Mouse (Mus musculus): ENCODE results near the gene Fam32a. TPM values are rescaled to one million over a fixed set of nuclear protein-coding genes. Genes with fewer than 3 reads are reported as not detected.

Fam32a gene
- polyA plus RNA-seq, 1 experiment from 2014 or later = 28.4 TPM

DNA sequence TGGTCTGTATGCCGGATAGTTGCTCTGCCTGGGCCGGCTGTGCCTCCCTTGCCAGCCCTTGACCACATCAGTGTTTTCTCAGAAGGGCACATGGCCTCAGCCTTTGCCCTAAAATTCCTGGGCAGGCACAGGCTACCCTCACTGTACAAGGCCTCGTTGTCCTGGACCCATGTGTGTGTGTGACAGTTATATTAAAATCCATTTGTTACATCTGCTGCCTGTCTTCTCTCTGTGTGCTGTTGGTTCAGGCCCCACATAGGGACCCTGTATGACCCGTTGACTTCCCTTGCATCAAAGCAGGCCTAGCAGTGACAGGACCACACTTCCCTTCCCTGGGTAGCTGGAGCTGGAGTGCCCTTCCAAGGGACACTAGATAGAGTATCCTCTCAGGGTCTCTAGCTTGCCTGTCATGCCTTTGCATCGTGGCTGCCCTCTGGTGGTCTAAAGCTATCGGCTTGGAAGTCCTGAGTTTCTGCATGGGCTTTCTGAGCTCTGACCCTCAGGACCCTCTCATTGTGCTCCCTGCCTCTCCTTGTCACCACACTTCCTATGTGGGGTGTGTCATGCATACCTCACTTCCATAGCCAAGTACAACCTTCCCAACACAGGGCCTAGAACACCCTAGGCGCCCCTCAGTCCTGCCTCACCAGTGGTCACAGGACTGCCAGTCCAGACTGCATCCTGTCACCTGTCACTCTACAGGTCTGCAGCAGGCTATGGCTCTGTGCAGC is 37.8 kb downstream of the Fam32a start:
- Histone ChIP-seq H3K4me2 (ENCODE audit: low read depth, low read length) (no peak overlapping the region), H3K4me3 (ENCODE audit: low read depth, low read length) (no peak overlapping the region)

DNA sequence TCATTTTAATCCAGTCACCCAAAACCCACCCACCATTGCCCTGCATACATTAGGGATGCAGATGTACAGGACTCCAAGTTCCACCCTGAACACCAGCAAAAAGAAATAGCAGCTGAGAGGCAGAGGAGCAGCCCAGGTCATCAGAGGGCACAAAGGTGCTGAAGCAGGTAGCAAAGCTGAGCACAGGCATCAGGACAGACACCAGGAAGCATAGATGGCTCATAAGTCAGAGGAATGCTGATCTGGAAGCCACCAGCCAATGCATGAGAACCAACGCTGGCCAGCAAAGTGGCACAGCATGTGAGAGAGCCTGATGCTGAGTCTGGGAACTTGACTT is 38.3 kb downstream of the Fam32a start:
- Histone ChIP-seq H3K27ac (ENCODE audit: low read depth) (no peak overlapping the region), H3K4me3 (ENCODE audit: low read depth, low read length) (no peak overlapping the region), H3K4me2 (ENCODE audit: low read depth, low read length) (no peak overlapping the region), H3K9me3 (ENCODE audit: low read length) (no peaks in the 10 kb centered on the region), H3K36me3 (replicated peaks; ENCODE audit: insufficient read depth, low read length) (peaks cover 8% of the 10 kb centered on the region), H3K4me1 (ENCODE audit: insufficient read depth) (no peaks in the 10 kb centered on the region; the same call in 1 of the 2 replicates), H3K9ac (replicated peaks) (no peak overlapping the region), H3K27me3 (ENCODE audit: insufficient read depth, low read length) (no peaks in the 10 kb centered on the region)
- no peak for DNase-seq
- no peak for ATAC-seq
- 89% methylated on average over 1 of the region's 1 CpGs for WGBS (ENCODE audit: insufficient replicate concordance)
- TF ChIP-seq EP300 (IDR thresholded peaks at IDR 0.05; ENCODE audit: low read depth) (no peak), CTCF (IDR thresholded peaks at IDR 0.05; ENCODE audit: low read depth) (no peak)

More for the DNA sequence above, 37.8 kb downstream of the Fam32a start:
- Histone ChIP-seq H3K9ac (replicated peaks) (no peak overlapping the region), H3K36me3 (replicated peaks; ENCODE audit: insufficient read depth, low read length) (peaks cover 13% of the 10 kb centered on the region), H3K4me1 (ENCODE audit: insufficient read depth) (no peaks in the 10 kb centered on the region; the same call in 1 of the 2 replicates), H3K27me3 (ENCODE audit: insufficient read depth, low read length) (no peaks in the 10 kb centered on the region), H3K27ac (ENCODE audit: low read depth) (no peak overlapping the region), H3K9me3 (ENCODE audit: low read length) (no peaks in the 10 kb centered on the region)
- DNase-seq (peak; percentile 57), ATAC-seq (no peak)
- WGBS (ENCODE audit: insufficient replicate concordance) = 52% methylated on average over 7 of the region's 7 CpGs
- TF ChIP-seq CTCF (IDR thresholded peaks at IDR 0.05; ENCODE audit: low read depth) (peak; percentile 74), EP300 (IDR thresholded peaks at IDR 0.05; ENCODE audit: low read depth) (no peak)

DNA sequence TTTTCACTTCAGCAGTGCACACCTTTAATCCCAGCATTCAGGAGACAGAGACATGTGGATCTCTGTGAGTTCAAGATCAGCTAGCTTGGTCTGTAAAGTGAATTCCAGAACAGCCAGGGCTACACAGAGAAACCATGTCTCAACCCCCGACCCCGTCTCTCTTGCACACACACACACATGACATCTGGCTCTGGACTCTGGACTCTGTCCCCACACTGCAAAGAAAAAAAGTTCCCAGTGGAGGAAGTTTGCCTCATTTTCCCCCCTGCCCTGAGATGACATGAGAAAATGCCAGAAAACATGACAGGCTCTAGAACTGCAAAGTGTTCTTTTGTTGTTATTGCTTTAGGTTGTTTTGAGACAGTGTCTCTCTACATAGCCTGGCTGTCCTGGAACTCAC is 40.3 kb downstream of the Fam32a start:
- Histone ChIP-seq H3K4me3 (ENCODE audit: low read depth, low read length) (no peak overlapping the region), H3K36me3 (replicated peaks; ENCODE audit: insufficient read depth, low read length) (0 out of 2 replicates have a peak, but pooled peaks cover 3% of the 10 kb centered on the region), H3K9me3 (ENCODE audit: low read length) (no peaks in the 10 kb centered on the region), H3K27me3 (ENCODE audit: insufficient read depth, low read length) (no peaks in the 10 kb centered on the region), H3K4me2 (ENCODE audit: low read depth, low read length) (no peak overlapping the region), H3K9ac (replicated peaks) (no peak overlapping the region), H3K27ac (ENCODE audit: low read depth) (no peak overlapping the region), H3K4me1 (ENCODE audit: insufficient read depth) (no peaks in the 10 kb centered on the region; the same call in 1 of the 2 replicates)
- ATAC-seq = peak; percentile 79
- no peak for DNase-seq
- 51% methylated on average over 2 of the region's 2 CpGs for WGBS (ENCODE audit: insufficient replicate concordance)
- TF ChIP-seq CTCF (IDR thresholded peaks at IDR 0.05; ENCODE audit: low read depth) (no peak), EP300 (IDR thresholded peaks at IDR 0.05; ENCODE audit: low read depth) (no peak)

DNA sequence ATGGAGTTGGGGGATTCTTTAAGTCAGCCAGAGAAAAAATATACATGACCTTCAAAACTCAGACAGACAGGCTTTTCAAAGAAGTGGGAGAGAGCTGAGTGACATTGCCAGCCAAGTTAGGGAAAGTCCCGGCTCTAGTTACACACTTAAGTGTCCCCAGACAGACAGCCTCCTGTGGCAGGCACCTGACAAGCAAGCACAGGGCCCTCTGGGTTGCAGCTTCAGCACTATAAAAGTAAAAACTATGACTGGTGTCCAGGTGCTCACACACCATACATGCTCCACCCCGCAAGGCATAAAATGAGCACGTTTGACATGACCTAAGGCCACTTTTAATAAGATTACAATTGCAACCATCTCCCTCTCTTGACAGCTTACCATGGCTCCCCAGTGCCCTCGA is 41.1 kb downstream of the Fam32a start:
- Histone ChIP-seq H3K4me1 (ENCODE audit: insufficient read depth) (no peaks in the 10 kb centered on the region; the same call in 1 of the 2 replicates), H3K27ac (ENCODE audit: low read depth) (0 out of 2 replicates have a peak overlapping the region, but pooled peaks have one; percentile 0), H3K36me3 (replicated peaks; ENCODE audit: insufficient read depth, low read length) (0 out of 2 replicates have a peak, but pooled peaks cover 3% of the 10 kb centered on the region), H3K4me3 (ENCODE audit: low read depth, low read length) (no peak overlapping the region), H3K4me2 (ENCODE audit: low read depth, low read length) (no peak overlapping the region), H3K27me3 (ENCODE audit: insufficient read depth, low read length) (no peaks in the 10 kb centered on the region), H3K9ac (replicated peaks) (no peak overlapping the region), H3K9me3 (ENCODE audit: low read length) (no peaks in the 10 kb centered on the region)
- 53% methylated on average over 4 of the region's 4 CpGs for WGBS (ENCODE audit: insufficient replicate concordance)
- TF ChIP-seq CTCF (IDR thresholded peaks at IDR 0.05; ENCODE audit: low read depth) (no peak), EP300 (IDR thresholded peaks at IDR 0.05; ENCODE audit: low read depth) (no peak)
- 0 out of 2 replicates have a peak, but pooled peaks have one; percentile 3 for ATAC-seq
- DNase-seq = no peak

DNA sequence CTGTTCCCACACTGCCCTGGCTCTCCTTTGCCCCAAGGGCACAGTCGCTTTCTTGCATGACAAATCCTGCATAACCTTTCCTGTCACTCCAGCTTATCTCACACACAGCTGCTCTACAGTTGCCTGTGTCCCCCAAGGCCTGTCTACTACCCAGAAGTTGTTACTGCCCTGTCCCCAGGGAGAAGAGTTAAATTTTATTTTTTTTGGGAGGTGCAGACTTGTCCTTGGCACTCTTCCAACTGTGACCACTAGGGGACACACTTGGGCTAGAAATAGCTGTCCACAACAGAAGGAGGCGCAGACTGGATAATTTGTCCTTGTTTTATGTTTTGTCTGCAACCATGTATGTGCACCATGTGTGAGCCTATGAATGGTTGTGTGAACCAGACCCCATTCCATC is 41.5 kb downstream of the Fam32a start:
- Histone ChIP-seq H3K4me1 (ENCODE audit: insufficient read depth) (no peaks in the 10 kb centered on the region; the same call in 1 of the 2 replicates), H3K4me3 (ENCODE audit: low read depth, low read length) (no peak overlapping the region), H3K9me3 (ENCODE audit: low read length) (no peaks in the 10 kb centered on the region), H3K4me2 (ENCODE audit: low read depth, low read length) (no peak overlapping the region), H3K27me3 (ENCODE audit: insufficient read depth, low read length) (no peaks in the 10 kb centered on the region), H3K36me3 (replicated peaks; ENCODE audit: insufficient read depth, low read length) (0 out of 2 replicates have a peak, but pooled peaks cover 3% of the 10 kb centered on the region), H3K9ac (replicated peaks) (no peak overlapping the region), H3K27ac (ENCODE audit: low read depth) (0 out of 2 replicates have a peak overlapping the region, but pooled peaks have one; percentile 0)
- 18% methylated on average over 2 of the region's 2 CpGs for WGBS (ENCODE audit: insufficient replicate concordance)
- peak; percentile 81 for DNase-seq
- ATAC-seq = peak; percentile 54
- TF ChIP-seq EP300 (IDR thresholded peaks at IDR 0.05; ENCODE audit: low read depth) (0 out of 2 replicates have a peak, but pooled peaks have one; percentile 11), CTCF (IDR thresholded peaks at IDR 0.05; ENCODE audit: low read depth) (peak; percentile 97)

DNA sequence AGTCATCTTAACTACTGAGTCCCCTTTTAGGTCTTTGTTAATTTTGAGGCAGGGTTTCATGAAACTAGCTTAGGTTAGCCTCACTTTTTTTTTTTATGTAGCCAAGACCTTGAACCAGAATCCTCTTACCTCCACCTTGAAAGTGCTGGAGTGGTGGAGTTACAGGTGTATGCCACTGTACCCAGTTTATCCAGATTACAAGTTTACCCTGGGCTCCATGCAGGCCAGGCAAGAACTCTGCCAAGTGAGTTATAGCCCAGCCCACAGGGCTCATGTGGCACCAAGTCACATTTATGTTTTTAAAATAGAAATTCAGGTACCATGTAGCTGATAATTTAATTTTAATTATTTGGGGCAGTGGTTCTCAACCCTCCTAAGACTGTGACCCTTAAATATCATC is 41.9 kb downstream of the Fam32a start:
- Histone ChIP-seq H3K9me3 (ENCODE audit: low read length) (no peaks in the 10 kb centered on the region), H3K4me1 (ENCODE audit: insufficient read depth) (no peaks in the 10 kb centered on the region; the same call in 1 of the 2 replicates), H3K9ac (replicated peaks) (no peak overlapping the region), H3K27me3 (ENCODE audit: insufficient read depth, low read length) (no peaks in the 10 kb centered on the region), H3K4me2 (ENCODE audit: low read depth, low read length) (no peak overlapping the region), H3K4me3 (ENCODE audit: low read depth, low read length) (no peak overlapping the region), H3K36me3 (replicated peaks; ENCODE audit: insufficient read depth, low read length) (0 out of 2 replicates have a peak, but pooled peaks cover 3% of the 10 kb centered on the region), H3K27ac (ENCODE audit: low read depth) (no peak overlapping the region)
- ATAC-seq (no peak), DNase-seq (no peak)
- TF ChIP-seq EP300 (IDR thresholded peaks at IDR 0.05; ENCODE audit: low read depth) (no peak), CTCF (IDR thresholded peaks at IDR 0.05; ENCODE audit: low read depth) (no peak)

All from liver, postnatal 0 days (tissue).